Comparison of ENCODE assay signal across 10 mouse cellular contexts in the genomic region with DNA sequence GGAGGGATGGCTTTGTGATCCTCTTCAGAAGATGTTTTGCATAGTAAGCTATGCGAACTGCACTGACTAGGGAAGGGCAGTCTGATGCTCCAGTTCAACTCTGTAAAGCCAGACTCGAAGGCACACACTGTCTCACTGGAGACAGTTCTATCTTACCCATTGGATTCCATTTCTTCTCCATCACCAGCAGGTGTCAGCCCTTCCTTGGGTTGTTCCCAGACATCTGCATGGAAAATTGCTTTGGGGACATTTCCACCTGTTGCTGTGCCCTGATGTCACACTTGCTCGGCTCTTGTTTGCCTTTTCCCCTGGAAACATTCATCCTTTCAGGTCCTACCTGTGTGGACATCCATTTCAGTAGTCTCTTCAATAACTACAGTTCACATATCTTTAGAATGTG. TPM values are rescaled to one million over a fixed set of nuclear protein-coding genes. Genes with fewer than 3 reads are reported as not detected.
DNase-seq lines count a peak whose midpoint lies in the region; ATAC-seq and TF ChIP-seq lines count a peak whose summit lies in the region.
"Had no signal": no experiment of that assay in that cellular context is flagged by ENCODE, and none has a peak within 500 bp of the region (broad histone marks: within the 10 kb centered on the region; RNA-seq: fewer than 3 reads in every experiment).

No protein-coding gene starts in this region.

- no peak overlapping the region for H3K27ac ChIP-seq in forebrain, embryonic 16.5 days (ENCODE audit: low read length)
- no peak overlapping the region for H3K27ac ChIP-seq in forebrain, embryonic 10.5 days
- no peak overlapping the region for H3K27ac ChIP-seq in midbrain, postnatal 0 days (ENCODE audit: low read depth, low read length)
- no peak overlapping the region for H3K27ac ChIP-seq in midbrain, embryonic 16.5 days (ENCODE audit: low read length)
- H3K27ac ChIP-seq in embryonic facial prominence, embryonic 14.5 days (replicated peaks; ENCODE audit: low read depth, low read length), result no peak overlapping the region
- H3K27ac ChIP-seq in lung, postnatal 0 days (ENCODE audit: low read length), result no peak overlapping the region
- no peak overlapping the region for H3K27ac ChIP-seq in midbrain, embryonic 15.5 days
- H3K27ac ChIP-seq: limb, embryonic 13.5 days had no signal

- H3K27me3 ChIP-seq in forebrain, embryonic 16.5 days (replicated peaks; ENCODE audit: control insufficient read depth, insufficient read depth, low read length), result no peaks in the 10 kb centered on the region
- H3K27me3 ChIP-seq in forebrain, embryonic 10.5 days (ENCODE audit: poor library complexity, severe bottlenecking), result no peaks in the 10 kb centered on the region
- no peaks in the 10 kb centered on the region for H3K27me3 ChIP-seq in midbrain, postnatal 0 days (ENCODE audit: insufficient read depth, low read length)
- no peaks in the 10 kb centered on the region for H3K27me3 ChIP-seq in midbrain, embryonic 16.5 days (ENCODE audit: control insufficient read depth, insufficient read depth, low read depth, low read length)
- H3K27me3 ChIP-seq in embryonic facial prominence, embryonic 14.5 days (replicated peaks; ENCODE audit: control insufficient read depth, insufficient read depth, low read length), result no peaks in the 10 kb centered on the region
- no peaks in the 10 kb centered on the region for H3K27me3 ChIP-seq in lung, postnatal 0 days (replicated peaks; ENCODE audit: insufficient read depth, low read length)
- no peaks in the 10 kb centered on the region for H3K27me3 ChIP-seq in midbrain, embryonic 15.5 days (replicated peaks)
- H3K27me3 ChIP-seq: limb, embryonic 13.5 days had no signal

- WGBS in forebrain, embryonic 16.5 days, result 56% methylated on average over 3 of the region's 3 CpGs
- WGBS in forebrain, embryonic 10.5 days, result 58% methylated on average over 3 of the region's 3 CpGs
- WGBS in midbrain, postnatal 0 days, result 54% methylated on average over 3 of the region's 3 CpGs
- 55% methylated on average over 3 of the region's 3 CpGs for WGBS in midbrain, embryonic 16.5 days
- 43% methylated on average over 3 of the region's 3 CpGs for WGBS in embryonic facial prominence, embryonic 14.5 days
- WGBS in lung, postnatal 0 days, result 40% methylated on average over 3 of the region's 3 CpGs
- 52% methylated on average over 3 of the region's 3 CpGs for WGBS in midbrain, embryonic 15.5 days

- peak; percentile 61 for TF ChIP-seq CTCF in midbrain, postnatal 0 days (IDR thresholded peaks at IDR 0.05)
- peak; percentile 58 for TF ChIP-seq CTCF in lung, postnatal 0 days (IDR thresholded peaks at IDR 0.05)

- H3K36me3 ChIP-seq in forebrain, embryonic 16.5 days (ENCODE audit: control insufficient read depth, insufficient read depth), result no peaks in the 10 kb centered on the region
- no peaks in the 10 kb centered on the region for H3K36me3 ChIP-seq in forebrain, embryonic 10.5 days (replicated peaks)
- H3K36me3 ChIP-seq in midbrain, postnatal 0 days (ENCODE audit: insufficient read depth, low read length), result no peaks in the 10 kb centered on the region
- no peaks in the 10 kb centered on the region for H3K36me3 ChIP-seq in midbrain, embryonic 16.5 days (ENCODE audit: control insufficient read depth, insufficient read depth, low read length)
- no peaks in the 10 kb centered on the region for H3K36me3 ChIP-seq in embryonic facial prominence, embryonic 14.5 days (ENCODE audit: control insufficient read depth, insufficient read depth, low read length)
- H3K36me3 ChIP-seq in lung, postnatal 0 days (ENCODE audit: insufficient read depth, low read length), result no peaks in the 10 kb centered on the region
- no peaks in the 10 kb centered on the region for H3K36me3 ChIP-seq in midbrain, embryonic 15.5 days (replicated peaks)
- H3K36me3 ChIP-seq: limb, embryonic 13.5 days had no signal

- no peak overlapping the region for H3K9ac ChIP-seq in forebrain, embryonic 16.5 days (replicated peaks; ENCODE audit: low read depth, low read length)
- H3K9ac ChIP-seq in midbrain, postnatal 0 days (replicated peaks; ENCODE audit: low read length, poor library complexity, severe bottlenecking), result no peak overlapping the region
- no peak overlapping the region for H3K9ac ChIP-seq in midbrain, embryonic 16.5 days (ENCODE audit: low read depth, low read length)
- no peak overlapping the region for H3K9ac ChIP-seq in embryonic facial prominence, embryonic 14.5 days (ENCODE audit: low read depth, low read length)
- H3K9ac ChIP-seq in lung, postnatal 0 days (replicated peaks; ENCODE audit: low read depth), result no peak overlapping the region
- no peak overlapping the region for H3K9ac ChIP-seq in midbrain, embryonic 15.5 days
- H3K9ac ChIP-seq: limb, embryonic 13.5 days had no signal

- H3K4me3 ChIP-seq in forebrain, embryonic 16.5 days (replicated peaks; ENCODE audit: low read length), result no peak overlapping the region
- no peak overlapping the region for H3K4me3 ChIP-seq in forebrain, embryonic 10.5 days
- H3K4me3 ChIP-seq in midbrain, postnatal 0 days (ENCODE audit: low read depth, low read length), result no peak overlapping the region
- H3K4me3 ChIP-seq in midbrain, embryonic 16.5 days (ENCODE audit: low read depth, low read length), result no peak overlapping the region
- no peak overlapping the region for H3K4me3 ChIP-seq in embryonic facial prominence, embryonic 14.5 days (ENCODE audit: low read depth, low read length)
- H3K4me3 ChIP-seq in lung, postnatal 0 days (ENCODE audit: low read depth, low read length), result no peak overlapping the region
- H3K4me3 ChIP-seq in midbrain, embryonic 15.5 days, result no peak overlapping the region
- H3K4me3 ChIP-seq: limb, embryonic 13.5 days had no signal

- no peak for TF ChIP-seq EP300 in lung, postnatal 0 days (IDR thresholded peaks at IDR 0.05)

- H3K9me3 ChIP-seq in forebrain, embryonic 16.5 days (ENCODE audit: control insufficient read depth, low read length), result no peaks in the 10 kb centered on the region
- H3K9me3 ChIP-seq in forebrain, embryonic 10.5 days, result no peaks in the 10 kb centered on the region
- H3K9me3 ChIP-seq in midbrain, postnatal 0 days (ENCODE audit: low read length), result no peaks in the 10 kb centered on the region
- H3K9me3 ChIP-seq in midbrain, embryonic 16.5 days (replicated peaks; ENCODE audit: control insufficient read depth, low read length, poor library complexity, severe bottlenecking), result no peaks in the 10 kb centered on the region
- no peaks in the 10 kb centered on the region for H3K9me3 ChIP-seq in embryonic facial prominence, embryonic 14.5 days (ENCODE audit: control insufficient read depth, low read length)
- H3K9me3 ChIP-seq in lung, postnatal 0 days (ENCODE audit: low read length), result no peaks in the 10 kb centered on the region
- H3K9me3 ChIP-seq in midbrain, embryonic 15.5 days, result no peaks in the 10 kb centered on the region
- H3K9me3 ChIP-seq: limb, embryonic 13.5 days had no signal

- DNase-seq in forebrain, embryonic 10.5 days (ENCODE audit: extremely low spot score, low spot score), result no peak
- peak; percentile 52 for DNase-seq in midbrain, postnatal 0 days (ENCODE audit: low spot score)
- DNase-seq in embryonic facial prominence, embryonic 14.5 days (ENCODE audit: low spot score), result peak; percentile 34
- DNase-seq in lung, postnatal 0 days (ENCODE audit: low spot score), result no peak

- ATAC-seq in forebrain, embryonic 16.5 days, result peak; percentile 63
- no peak for ATAC-seq in midbrain, postnatal 0 days (ENCODE audit: low FRiP score)
- no peak for ATAC-seq in midbrain, embryonic 16.5 days
- no peak for ATAC-seq in embryonic facial prominence, embryonic 14.5 days (ENCODE audit: low read depth)
- no peak for ATAC-seq in lung, postnatal 0 days
- ATAC-seq in midbrain, embryonic 15.5 days (replicated peaks), result no peak
- no peak for ATAC-seq in activated CD4-positive, CD25-positive, alpha-beta regulatory T cell, adult 4 months

- no peaks in the 10 kb centered on the region for H3K4me1 ChIP-seq in forebrain, embryonic 16.5 days (replicated peaks; ENCODE audit: control insufficient read depth, insufficient read depth, low read length)
- no peaks in the 10 kb centered on the region for H3K4me1 ChIP-seq in forebrain, embryonic 10.5 days
- H3K4me1 ChIP-seq in midbrain, postnatal 0 days (ENCODE audit: insufficient read depth, low read length), result no peaks in the 10 kb centered on the region
- H3K4me1 ChIP-seq in midbrain, embryonic 16.5 days (ENCODE audit: control insufficient read depth, insufficient read depth, low read length), result no peaks in the 10 kb centered on the region
- no peaks in the 10 kb centered on the region for H3K4me1 ChIP-seq in embryonic facial prominence, embryonic 14.5 days (ENCODE audit: control insufficient read depth, insufficient read depth, low read length)
- H3K4me1 ChIP-seq in lung, postnatal 0 days (ENCODE audit: insufficient read depth, low read depth, low read length), result no peaks in the 10 kb centered on the region
- H3K4me1 ChIP-seq in midbrain, embryonic 15.5 days, result no peaks in the 10 kb centered on the region
- H3K4me1 ChIP-seq: limb, embryonic 13.5 days had no signal

- no peak overlapping the region for H3K4me2 ChIP-seq in forebrain, embryonic 16.5 days (ENCODE audit: low read length)
- H3K4me2 ChIP-seq in midbrain, postnatal 0 days (ENCODE audit: low read depth, low read length, poor library complexity, severe bottlenecking), result no peak overlapping the region
- no peak overlapping the region for H3K4me2 ChIP-seq in midbrain, embryonic 16.5 days (ENCODE audit: low read length)
- H3K4me2 ChIP-seq in embryonic facial prominence, embryonic 14.5 days (ENCODE audit: low read depth, low read length), result no peak overlapping the region
- no peak overlapping the region for H3K4me2 ChIP-seq in lung, postnatal 0 days (replicated peaks; ENCODE audit: low read depth, low read length)
- H3K4me2 ChIP-seq in midbrain, embryonic 15.5 days, result no peak overlapping the region
- H3K4me2 ChIP-seq: limb, embryonic 13.5 days had no signal

RNA-seq across cellular contexts. Expression of gene Gm9972, which starts 36.4 kb away (rescaled TPM):
- not detected in 2 replicates for polyA plus RNA-seq in forebrain, embryonic 16.5 days (2015; fragmentation: Nextera tagmentation; extraction: Ambion mirVana)
- not detected in 2 replicates for polyA plus RNA-seq in forebrain, embryonic 10.5 days (2016; fragmentation: Nextera tagmentation; extraction: Ambion mirVana)
- not detected in 2 replicates for total RNA-seq in midbrain, postnatal 0 days (2014; rRNA removed)
- not detected in 2 replicates for polyA plus RNA-seq in midbrain, postnatal 0 days (2015; fragmentation: Nextera tagmentation; extraction: Ambion mirVana)
- polyA plus RNA-seq in midbrain, embryonic 16.5 days (2015; fragmentation: Nextera tagmentation; extraction: Ambion mirVana), result not detected in 2 replicates
- polyA plus RNA-seq in embryonic facial prominence, embryonic 14.5 days (2014; fragmentation: Nextera tagmentation; extraction: Ambion mirVana), result not detected in 2 replicates
- polyA plus RNA-seq in lung, postnatal 0 days (2015; fragmentation: Nextera tagmentation; extraction: Ambion mirVana), result not detected in 2 replicates
- polyA plus RNA-seq in midbrain, embryonic 15.5 days (2015; fragmentation: Nextera tagmentation; extraction: Ambion mirVana), result not detected in 2 replicates
- under 1 TPM in 1 of 2 experiments, not detected in 1; 0.36 TPM for polyA plus RNA-seq in activated CD4-positive, CD25-positive, alpha-beta regulatory T cell, adult 4 months (2017; shearing (Covaris generic))
- total RNA-seq: neutrophil, adult 5-6 weeks had no signal

Comparison
In these comparisons a context has a peak if more than half of its experiments do, and no peak if none do; other contexts are left out.
1. DNase-seq: peak in midbrain, postnatal 0 days (single experiment) and embryonic facial prominence, embryonic 14.5 days (single experiment); none in forebrain, embryonic 10.5 days (single experiment) and lung, postnatal 0 days (single experiment).